Mouse (Mus musculus): ENCODE data around the gene Pnma5. TPM values are rescaled to one million over a fixed set of nuclear protein-coding genes. Genes with fewer than 3 reads are reported as not detected.
"Not testable (repeated sequence)": the region's sequence is repeated elsewhere in the genome, so short reads cannot be mapped to it uniquely, and the experiment has no call there.

Pnma5 gene
- not detected in 3 replicates for total RNA-seq (2017)

GRCm38 (mm10) chrX:73037003-73037402 is at the start of gene Pnma5:
TSS of gene Pnma5 (minus strand) at chrX:73037103.
- no peak for ATAC-seq (replicated peaks; ENCODE audit: insufficient number of reproducible peaks, low FRiP score, low TSS enrichment, poor library complexity, severe bottlenecking)

GRCm38 (mm10) chrX:73082267-73083055 is 45.6 kb upstream of the Pnma5 start, which contains the start of gene Xlr4a:
TSS of gene Xlr4a (minus strand) at chrX:73082478.
- ATAC-seq (replicated peaks; ENCODE audit: insufficient number of reproducible peaks, low FRiP score, low TSS enrichment, poor library complexity, severe bottlenecking): not testable (repeated sequence)

- not testable (repeated sequence) for ATAC-seq (replicated peaks; ENCODE audit: insufficient number of reproducible peaks, low FRiP score, low TSS enrichment, poor library complexity, severe bottlenecking)
These were observed 29.9 kb upstream of the Pnma5 start for GRCm38 (mm10) chrX:73066765-73067312.

GRCm38 (mm10) chrX:73064415-73064793 is 27.5 kb upstream of the Pnma5 start, which contains the start of gene Pnma3:
TSS of gene Pnma3 (plus strand) at chrX:73064787.
- ATAC-seq (replicated peaks; ENCODE audit: insufficient number of reproducible peaks, low FRiP score, low TSS enrichment, poor library complexity, severe bottlenecking): no peak

GRCm38 (mm10) chrX:73063512-73064414 is 26.9 kb upstream of the Pnma5 start:
- no peak for ATAC-seq (replicated peaks; ENCODE audit: insufficient number of reproducible peaks, low FRiP score, low TSS enrichment, poor library complexity, severe bottlenecking)

GRCm38 (mm10) chrX:73062323-73062722 is 25.4 kb upstream of the Pnma5 start:
- ATAC-seq (replicated peaks; ENCODE audit: insufficient number of reproducible peaks, low FRiP score, low TSS enrichment, poor library complexity, severe bottlenecking): no peak

GRCm38 (mm10) chrX:73061528-73061927 is 24.6 kb upstream of the Pnma5 start:
- ATAC-seq (replicated peaks; ENCODE audit: insufficient number of reproducible peaks, low FRiP score, low TSS enrichment, poor library complexity, severe bottlenecking): no peak

GRCm38 (mm10) chrX:73053860-73054563 is 17.1 kb upstream of the Pnma5 start:
- ATAC-seq (replicated peaks; ENCODE audit: insufficient number of reproducible peaks, low FRiP score, low TSS enrichment, poor library complexity, severe bottlenecking): peak; percentile 99

- no peak for ATAC-seq (replicated peaks; ENCODE audit: insufficient number of reproducible peaks, low FRiP score, low TSS enrichment, poor library complexity, severe bottlenecking)
These were observed 2.8 kb upstream of the Pnma5 start for GRCm38 (mm10) chrX:73039666-73040065.

- no peak for ATAC-seq (replicated peaks; ENCODE audit: insufficient number of reproducible peaks, low FRiP score, low TSS enrichment, poor library complexity, severe bottlenecking)
These were observed 1.9 kb upstream of the Pnma5 start for GRCm38 (mm10) chrX:73038831-73039230.

- no peak for ATAC-seq (replicated peaks; ENCODE audit: insufficient number of reproducible peaks, low FRiP score, low TSS enrichment, poor library complexity, severe bottlenecking)
These were observed 24.1 kb downstream of the Pnma5 start for GRCm38 (mm10) chrX:73012846-73013245.

GRCm38 (mm10) chrX:73007597-73008479 is 29.1 kb downstream of the Pnma5 start:
- ATAC-seq (replicated peaks; ENCODE audit: insufficient number of reproducible peaks, low FRiP score, low TSS enrichment, poor library complexity, severe bottlenecking): peak; percentile 99

GRCm38 (mm10) chrX:73005678-73006077 is 31.2 kb downstream of the Pnma5 start:
- no peak for ATAC-seq (replicated peaks; ENCODE audit: insufficient number of reproducible peaks, low FRiP score, low TSS enrichment, poor library complexity, severe bottlenecking)

- ATAC-seq (replicated peaks; ENCODE audit: insufficient number of reproducible peaks, low FRiP score, low TSS enrichment, poor library complexity, severe bottlenecking): no peak
These were observed 33.8 kb downstream of the Pnma5 start for GRCm38 (mm10) chrX:73003110-73003509.

- no peak for ATAC-seq (replicated peaks; ENCODE audit: insufficient number of reproducible peaks, low FRiP score, low TSS enrichment, poor library complexity, severe bottlenecking)
These were observed 41.4 kb downstream of the Pnma5 start for GRCm38 (mm10) chrX:72995542-72995941.

GRCm38 (mm10) chrX:72992291-72992919 is 44.5 kb downstream of the Pnma5 start:
- no peak for ATAC-seq (replicated peaks; ENCODE audit: insufficient number of reproducible peaks, low FRiP score, low TSS enrichment, poor library complexity, severe bottlenecking)

GRCm38 (mm10) chrX:72990581-72990980 is 46.3 kb downstream of the Pnma5 start:
- no peak for ATAC-seq (replicated peaks; ENCODE audit: insufficient number of reproducible peaks, low FRiP score, low TSS enrichment, poor library complexity, severe bottlenecking)
